21 mouse cellular contexts compared by ENCODE assay signal in the genomic region with DNA sequence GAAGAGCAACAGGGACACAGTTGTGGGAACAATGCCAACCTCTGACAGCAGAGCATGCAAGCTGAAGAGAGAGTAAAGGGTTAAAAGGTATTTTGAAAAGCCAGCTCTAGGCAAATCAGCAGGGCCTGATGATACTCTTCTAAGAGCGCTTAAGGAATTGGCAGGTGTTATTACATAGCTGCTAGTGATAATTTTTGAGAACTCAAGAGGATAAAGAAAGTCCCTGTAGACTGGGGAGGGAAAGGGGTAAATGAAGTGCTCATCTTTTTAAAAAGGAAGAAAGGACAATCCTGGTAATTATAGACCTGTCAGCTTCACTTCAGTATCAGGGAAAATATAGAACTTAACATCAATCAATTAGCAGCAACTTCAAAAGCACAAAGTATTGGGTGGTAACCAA. TPM values are rescaled to one million over a fixed set of nuclear protein-coding genes. Genes with fewer than 3 reads are reported as not detected.
"Had no signal": no experiment of that assay in that cellular context is flagged by ENCODE, and none has a peak within 500 bp of the region (broad histone marks: within the 10 kb centered on the region; RNA-seq: fewer than 3 reads in every experiment).

No protein-coding gene starts in this region.

- DNase-seq: liver, postnatal 0 days; lung, adult 2 months; lung, postnatal 14 days; lung, postnatal 36 days; right cerebral cortex, postnatal 14 days; thymus, adult 2 months; thymus, postnatal 25 days; thymus, postnatal 4 days had no signal

- H3K9ac ChIP-seq: liver, postnatal 0 days; lung, embryonic 15.5 days; midbrain, embryonic 13.5 days; midbrain, embryonic 15.5 days; neural tube, embryonic 12.5 days; stomach, embryonic 15.5 days had no signal

- H3K4me1 ChIP-seq: megakaryocyte, embryonic 14.5 days; midbrain, embryonic 13.5 days; midbrain, embryonic 15.5 days; neural tube, embryonic 12.5 days; stomach, embryonic 15.5 days had no signal

- H3K4me2 ChIP-seq: lung, embryonic 15.5 days; midbrain, embryonic 11.5 days; midbrain, embryonic 13.5 days; midbrain, embryonic 15.5 days; neural tube, embryonic 12.5 days; stomach, embryonic 15.5 days had no signal

- H3K27ac ChIP-seq: lung, embryonic 15.5 days; macrophage; midbrain, embryonic 13.5 days; midbrain, embryonic 15.5 days; neural tube, embryonic 12.5 days; stomach, embryonic 15.5 days; stomach, postnatal 0 days had no signal

- H3K9me3 ChIP-seq: lung, embryonic 15.5 days; megakaryocyte, embryonic 14.5 days; midbrain, embryonic 13.5 days; midbrain, embryonic 15.5 days; neural tube, embryonic 12.5 days; stomach, embryonic 15.5 days had no signal

- ATAC-seq: liver, postnatal 0 days; lung, postnatal 0 days; midbrain, embryonic 13.5 days; midbrain, embryonic 15.5 days had no signal

- H3K27me3 ChIP-seq: lung, embryonic 15.5 days; megakaryocyte, embryonic 14.5 days; midbrain, embryonic 13.5 days; midbrain, embryonic 15.5 days; neural tube, embryonic 12.5 days; stomach, embryonic 15.5 days had no signal

- H3K36me3 ChIP-seq: lung, embryonic 15.5 days; midbrain, embryonic 13.5 days; midbrain, embryonic 15.5 days; neural tube, embryonic 12.5 days; stomach, embryonic 15.5 days had no signal

- H3K4me3 ChIP-seq: lung, embryonic 15.5 days; megakaryocyte, embryonic 14.5 days; midbrain, embryonic 13.5 days; midbrain, embryonic 15.5 days; neural tube, embryonic 12.5 days; stomach, embryonic 15.5 days had no signal

RNA-seq across cellular contexts. Expression of a gene that starts 9.7 kb away (rescaled TPM):
- total RNA-seq: megakaryocyte progenitor cell, adult 5-6 weeks; neutrophil, adult 5-6 weeks had no signal
- polyA plus RNA-seq: liver, postnatal 0 days; lung, embryonic 15.5 days; lung, postnatal 0 days; macrophage; spleen, adult 2 months; stomach, embryonic 15.5 days; stomach, postnatal 0 days; thymus, adult 2 months had no signal
